In the genomic region with DNA sequence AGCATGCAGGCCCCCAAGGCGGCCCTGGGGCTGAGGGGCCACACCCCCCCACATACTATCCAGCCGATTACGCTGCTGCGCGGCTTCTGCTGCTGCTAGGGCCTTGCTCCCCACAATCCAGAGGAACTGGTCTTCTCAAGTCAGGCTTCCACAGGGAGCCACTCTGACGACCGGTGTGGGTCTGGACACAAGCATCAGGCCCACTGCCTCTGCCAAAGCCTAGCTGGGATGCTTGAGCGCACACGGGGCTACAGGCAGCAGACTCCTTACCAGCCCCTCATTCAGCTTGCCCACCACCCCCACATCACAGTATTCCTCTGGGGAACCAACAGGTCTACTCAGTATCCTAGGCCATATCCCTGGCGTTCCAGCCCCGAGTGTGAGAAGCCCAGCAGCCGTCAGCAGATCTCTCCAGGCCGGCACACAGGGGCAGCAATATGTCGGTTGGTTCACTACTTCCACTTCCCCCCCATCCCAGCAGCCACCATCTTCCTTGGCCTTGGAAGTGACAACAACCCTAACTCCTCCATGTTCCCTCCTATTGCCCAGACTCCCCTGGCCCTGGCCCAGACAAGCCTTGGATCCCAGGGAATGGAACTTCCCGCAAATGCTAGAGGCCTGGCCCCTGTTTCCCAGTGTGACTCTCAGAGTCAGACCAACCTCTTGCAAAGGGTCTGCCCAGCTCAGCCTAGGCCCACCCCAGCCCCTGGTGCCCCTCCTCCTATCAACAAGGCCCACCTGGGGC, we compare ENCODE assay signal across 7 mouse cellular contexts. TPM values are rescaled to one million over a fixed set of nuclear protein-coding genes. Genes with fewer than 3 reads are reported as not detected.
DNase-seq lines count a peak whose midpoint lies in the region; ATAC-seq and TF ChIP-seq lines count a peak whose summit lies in the region.

No protein-coding gene starts in this region.

- TF ChIP-seq CTCF in spleen, adult 2 months (IDR thresholded peaks at IDR 0.05; ENCODE audit: extremely low read depth, insufficient read depth, insufficient read length, insufficient replicate concordance) = no peak

- no peak for DNase-seq in spleen, adult 2 months (ENCODE audit: low read depth in 1 of 2, low spot score in 2 of 2)
- no peak for DNase-seq in spleen, postnatal 36 days (ENCODE audit: low spot score in 2 of 2)
- DNase-seq in cerebellum, postnatal 36 days = peak; percentile 45 to 46
- DNase-seq in kidney, postnatal 4 days = peak; percentile 45 to 68
- DNase-seq in midbrain, embryonic 11.5 days (ENCODE audit: low spot score, missing footprints) = peak; percentile 95
- DNase-seq in thymus, postnatal 4 days = peak; percentile 62

- peak overlapping the region; percentile 99 for H3K4me3 ChIP-seq in spleen, adult 2 months (ENCODE audit: extremely low read depth, insufficient read depth, insufficient read length)
- H3K4me3 ChIP-seq in heart, embryonic 14.5 days (ENCODE audit: control insufficient read depth in 1 of 2, insufficient read depth in 1 of 2, low read depth in 1 of 2, low read length in 2 of 2) = peak overlapping the region; percentile 78 to 97
- H3K4me3 ChIP-seq in midbrain, embryonic 11.5 days (ENCODE audit: low read depth, low read length) = peak overlapping the region; percentile 67

- no peaks in the 10 kb centered on the region for H3K9me3 ChIP-seq in heart, embryonic 14.5 days (ENCODE audit: control insufficient read depth, low read length)
- no peaks in the 10 kb centered on the region for H3K9me3 ChIP-seq in midbrain, embryonic 11.5 days (ENCODE audit: control insufficient read depth, low read length)

- ATAC-seq in heart, embryonic 14.5 days (ENCODE audit: insufficient number of reproducible peaks, insufficient read depth, low FRiP score, low read depth) = no peak
- no peak for ATAC-seq in midbrain, embryonic 11.5 days (ENCODE audit: low FRiP score)

- H3K36me3 ChIP-seq in spleen, adult 2 months (ENCODE audit: control insufficient read depth, insufficient read depth, low read length) = peaks cover 4% of the 10 kb centered on the region; the same call in 1 of the 2 replicates
- H3K36me3 ChIP-seq in heart, embryonic 14.5 days (ENCODE audit: control insufficient read depth, insufficient read depth, low read length) = peaks cover 27% of the 10 kb centered on the region
- H3K36me3 ChIP-seq in midbrain, embryonic 11.5 days (ENCODE audit: control insufficient read depth, insufficient read depth, low read length) = no peaks in the 10 kb centered on the region; the same call in 1 of the 2 replicates

- TF ChIP-seq POLR2A in spleen, adult 2 months (IDR thresholded peaks at IDR 0.05; ENCODE audit: low read depth, low read length) = no peak

- H3K4me1 ChIP-seq in spleen, adult 2 months (ENCODE audit: control insufficient read depth, insufficient read depth, insufficient read length) = peaks cover 40% of the 10 kb centered on the region; the same call in 1 of the 2 replicates
- H3K4me1 ChIP-seq in heart, embryonic 14.5 days (ENCODE audit: control insufficient read depth in 2 of 2, insufficient read depth in 2 of 2, low read length in 2 of 2) = peaks cover 44 to 56% of the 10 kb centered on the region in 2 experiments
- peaks cover 65% of the 10 kb centered on the region for H3K4me1 ChIP-seq in midbrain, embryonic 11.5 days (ENCODE audit: control insufficient read depth, insufficient read depth, low read length)

- H3K9ac ChIP-seq in heart, embryonic 14.5 days (ENCODE audit: low read length) = peak overlapping the region; percentile 95
- H3K9ac ChIP-seq in midbrain, embryonic 11.5 days (ENCODE audit: low read length) = peak overlapping the region; percentile 85

- peak overlapping the region; percentile 96 for H3K27ac ChIP-seq in spleen, adult 2 months (ENCODE audit: insufficient read depth, low read length)
- H3K27ac ChIP-seq in heart, embryonic 14.5 days (replicated peaks in 1 of 2; ENCODE audit: control insufficient read depth in 1 of 2, insufficient read depth in 1 of 2, low read depth in 2 of 2, low read length in 2 of 2) = peak overlapping the region; percentile 85 to 96
- H3K27ac ChIP-seq in midbrain, embryonic 11.5 days (ENCODE audit: low read depth, low read length) = peak overlapping the region; percentile 100

- no peaks in the 10 kb centered on the region for H3K27me3 ChIP-seq in spleen, adult 2 months (ENCODE audit: control insufficient read depth, insufficient read depth, low read length)
- no peaks in the 10 kb centered on the region for H3K27me3 ChIP-seq in heart, embryonic 14.5 days (ENCODE audit: control insufficient read depth, insufficient read depth, low read length)
- H3K27me3 ChIP-seq in midbrain, embryonic 11.5 days (ENCODE audit: control insufficient read depth, insufficient read depth, low read length) = no peaks in the 10 kb centered on the region

- WGBS in spleen, adult 2 months = under 1% methylated on average over 15 of the region's 15 CpGs
- WGBS in heart, embryonic 14.5 days = under 1% methylated on average over 15 of the region's 15 CpGs
- WGBS in midbrain, embryonic 11.5 days = under 1% methylated on average over 15 of the region's 15 CpGs

- peak overlapping the region; percentile 81 for H3K4me2 ChIP-seq in heart, embryonic 14.5 days (ENCODE audit: low read length)
- H3K4me2 ChIP-seq in midbrain, embryonic 11.5 days = peak overlapping the region; percentile 97

RNA-seq across cellular contexts. Expression of a gene that starts 1.3 kb away (rescaled TPM):
- 752 and 1,030 TPM in 2 replicates for polyA plus RNA-seq in spleen, adult 2 months (2012; rRNA removed)
- 379 and 410 TPM in 2 replicates for polyA plus RNA-seq in heart, embryonic 14.5 days (2014; fragmentation: Nextera tagmentation; extraction: Ambion mirVana)
- polyA plus RNA-seq in midbrain, embryonic 11.5 days (2014; fragmentation: Nextera tagmentation; extraction: Ambion mirVana) = 578 and 581 TPM in 2 replicates

RNA-seq across cellular contexts. Expression of a gene that starts 24.8 kb away (rescaled TPM):
- 3.3 TPM in 2 replicates for polyA plus RNA-seq in spleen, adult 2 months (2012; rRNA removed)
- polyA plus RNA-seq in heart, embryonic 14.5 days (2014; fragmentation: Nextera tagmentation; extraction: Ambion mirVana) = 6.5 and 7.2 TPM in 2 replicates
- polyA plus RNA-seq in midbrain, embryonic 11.5 days (2014; fragmentation: Nextera tagmentation; extraction: Ambion mirVana) = 1.3 and 2.1 TPM in 2 replicates

RNA-seq across cellular contexts. Expression of a gene that starts 35.5 kb away (rescaled TPM):
- polyA plus RNA-seq in spleen, adult 2 months (2012; rRNA removed) = 10.6 and 13.9 TPM in 2 replicates
- polyA plus RNA-seq in heart, embryonic 14.5 days (2014; fragmentation: Nextera tagmentation; extraction: Ambion mirVana) = 2.7 TPM in 2 replicates
- polyA plus RNA-seq in midbrain, embryonic 11.5 days (2014; fragmentation: Nextera tagmentation; extraction: Ambion mirVana) = 11.2 and 11.7 TPM in 2 replicates

RNA-seq across cellular contexts. Expression of a gene that starts 45.7 kb away (rescaled TPM):
- not detected in 2 replicates for polyA plus RNA-seq in spleen, adult 2 months (2012; rRNA removed)
- 0.63 and 1.7 TPM in 2 replicates for polyA plus RNA-seq in heart, embryonic 14.5 days (2014; fragmentation: Nextera tagmentation; extraction: Ambion mirVana)
- polyA plus RNA-seq in midbrain, embryonic 11.5 days (2014; fragmentation: Nextera tagmentation; extraction: Ambion mirVana) = 1.1 and 1.4 TPM in 2 replicates

RNA-seq across cellular contexts. Expression of a gene that starts 46.4 kb away (rescaled TPM):
- 71.2 and 78.3 TPM in 2 replicates for polyA plus RNA-seq in spleen, adult 2 months (2012; rRNA removed)
- 44.6 and 45.7 TPM in 2 replicates for polyA plus RNA-seq in heart, embryonic 14.5 days (2014; fragmentation: Nextera tagmentation; extraction: Ambion mirVana)
- polyA plus RNA-seq in midbrain, embryonic 11.5 days (2014; fragmentation: Nextera tagmentation; extraction: Ambion mirVana) = 24.2 and 28.2 TPM in 2 replicates

Comparison
In these comparisons a context has a peak if more than half of its experiments do, and no peak if none do; other contexts are left out.
1. DNase-seq: peak in cerebellum, postnatal 36 days (2 of 2), kidney, postnatal 4 days (2 of 2), midbrain, embryonic 11.5 days (single experiment) and thymus, postnatal 4 days (single experiment); none in spleen, adult 2 months (0 of 2) and spleen, postnatal 36 days (0 of 2).
2. Peak in every context shown above with its lines, with median percentiles within 50 percentile points of each other: H3K27ac ChIP-seq and H3K4me3 ChIP-seq.